Mouse (Mus musculus) midbrain, embryonic 14.5 days (tissue): ENCODE data around the gene Wnt10b. TPM values are rescaled to one million over a fixed set of nuclear protein-coding genes. Genes with fewer than 3 reads are reported as not detected.
A peak's percentile ranks its signal among the peaks of the same experiment; 100 is the strongest.

Experiments
- ATAC-seq: fragments of 200-750 bp; cut with Nextera tagmentation; 2 replicates; pipeline ENCODE4 v1.8.0; 2017; ENCODE audit warnings: moderate number of reproducible peaks, moderate library complexity; ENCODE audit not compliant: low FRiP score, low TSS enrichment
- DNase-seq: peaks from one replicate; pipeline ENCODE4 v3.0.0-alpha.2; 2015
- H3K27ac ChIP-seq: fragments of 300-500 bp; sonication (generic); replicated peaks from 2 replicates; pipeline ENCODE4 v1.5.1; 2014; ENCODE audit warnings: mild to moderate bottlenecking, low read depth, low read length, moderate library complexity
- H3K27me3 ChIP-seq: fragments of 300-500 bp; sonication (generic); 2 replicates; pipeline ENCODE4 v1.6.1; 2014; ENCODE audit warnings: low read length, control low read depth, mixed read lengths; ENCODE audit not compliant: control insufficient read depth, insufficient read depth
- H3K36me3 ChIP-seq: fragments of 300-500 bp; sonication (generic); 2 replicates; pipeline ENCODE4 v1.6.1; 2014; ENCODE audit warnings: low read length, control low read depth; ENCODE audit not compliant: control insufficient read depth, insufficient read depth
- H3K4me1 ChIP-seq: fragments of 300-500 bp; sonication (generic); 2 replicates; pipeline ENCODE4 v1.6.1; 2014; ENCODE audit warnings: mild to moderate bottlenecking, antibody characterized with exemption, low read length, control low read depth; ENCODE audit not compliant: control insufficient read depth, insufficient read depth
- H3K4me2 ChIP-seq: fragments of 300-500 bp; sonication (generic); 2 replicates; pipeline ENCODE4 v1.6.1; 2014; ENCODE audit warnings: mild to moderate bottlenecking, low read length, moderate library complexity
- H3K4me3 ChIP-seq: fragments of 300-500 bp; sonication (generic); replicated peaks from 2 replicates; pipeline ENCODE4 v1.5.1; 2014; ENCODE audit warnings: low read depth, low read length
- H3K9ac ChIP-seq: fragments of 300-500 bp; sonication (generic); replicated peaks from 2 replicates; pipeline ENCODE4 v1.6.1; 2014; ENCODE audit warnings: mild to moderate bottlenecking, low read length, moderate library complexity
- H3K9me3 ChIP-seq: fragments of 300-500 bp; sonication (generic); 2 replicates; pipeline ENCODE4 v1.6.1; 2016; ENCODE audit warnings: low read length, control low read depth, mixed read lengths; ENCODE audit not compliant: control insufficient read depth
- WGBS: fragments of 180-500 bp; shearing (Covaris S2); extraction: QIAGEN DNeasy Blood & Tissue Kit; methylation state at CpG from one replicate; pipeline ENCODE4 v1.1.7; 2014; 5-methylcytosine and 5-hydroxymethylcytosine counted together
- polyA plus RNA-seq: library from polyadenylated mRNA; unstranded; fragments of >200 nt; fragmentation: Nextera tagmentation; extraction: Ambion mirVana; gene quantifications from 2 replicates; pipeline ENCODE4 v1.2.1, GENCODE M21; 2014

Gene Wnt10b
- polyA plus RNA-seq, 1 experiment from 2014 or later, result not detected

DNA sequence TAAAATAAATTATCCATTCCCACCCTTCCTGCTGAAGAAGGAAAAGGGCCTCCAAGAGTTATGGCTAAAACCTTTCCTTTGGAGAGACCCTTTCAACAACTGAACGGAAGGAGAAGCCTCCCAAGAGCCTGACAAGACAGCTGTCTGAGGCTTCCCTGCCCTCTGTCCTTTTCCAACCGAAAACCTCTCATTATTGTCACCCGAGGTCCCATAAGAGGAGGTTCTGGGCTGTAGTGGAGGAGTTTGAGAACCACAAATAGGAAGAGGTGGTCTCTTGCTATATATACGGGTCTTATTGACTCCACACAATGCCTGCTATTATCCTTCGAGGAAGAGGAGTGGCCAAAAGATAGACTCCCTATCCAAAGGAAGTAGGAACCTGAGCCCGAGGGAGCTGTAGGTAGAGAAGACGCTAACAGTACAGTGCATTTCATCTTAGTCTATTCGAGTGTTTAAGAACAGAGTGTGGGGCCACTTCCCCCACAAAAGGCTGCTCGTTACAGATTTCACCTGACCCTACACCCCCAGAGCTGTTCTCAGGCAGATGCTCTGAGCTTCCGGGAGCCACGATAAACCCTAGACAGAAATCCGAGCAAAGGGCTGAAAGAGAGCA is 6.0 kb downstream of the Wnt10b start:
- Histone ChIP-seq H3K4me1 (peaks cover 18% of the 10 kb centered on the region), H3K9ac (0 out of 2 replicates have a peak overlapping the region, but pooled peaks have one; percentile 17), H3K27me3 (peaks cover 78% of the 10 kb centered on the region), H3K36me3 (no peaks in the 10 kb centered on the region), H3K4me2 (peak overlapping the region; percentile 41), H3K27ac (no peak overlapping the region), H3K4me3 (peak overlapping the region; percentile 24; the same call in 1 of the 2 replicates), H3K9me3 (no peaks in the 10 kb centered on the region)
- no peak for DNase-seq
- WGBS, result 8% methylated on average over 12 of the region's 12 CpGs
- no peak for ATAC-seq

- Histone ChIP-seq H3K9ac (no peak overlapping the region), H3K4me2 (no peak overlapping the region), H3K9me3 (no peaks in the 10 kb centered on the region), H3K27ac (no peak overlapping the region), H3K27me3 (peaks cover 48% of the 10 kb centered on the region), H3K36me3 (no peaks in the 10 kb centered on the region), H3K4me3 (no peak overlapping the region), H3K4me1 (peaks cover 12% of the 10 kb centered on the region; the same call in 1 of the 2 replicates)
- DNase-seq (no peak), ATAC-seq (no peak)
- 24% methylated on average over 5 of the region's 5 CpGs for WGBS
Observed at GRCm38 (mm10) chr15:98768259-98768658, 9.7 kb downstream of the Wnt10b start.

DNA sequence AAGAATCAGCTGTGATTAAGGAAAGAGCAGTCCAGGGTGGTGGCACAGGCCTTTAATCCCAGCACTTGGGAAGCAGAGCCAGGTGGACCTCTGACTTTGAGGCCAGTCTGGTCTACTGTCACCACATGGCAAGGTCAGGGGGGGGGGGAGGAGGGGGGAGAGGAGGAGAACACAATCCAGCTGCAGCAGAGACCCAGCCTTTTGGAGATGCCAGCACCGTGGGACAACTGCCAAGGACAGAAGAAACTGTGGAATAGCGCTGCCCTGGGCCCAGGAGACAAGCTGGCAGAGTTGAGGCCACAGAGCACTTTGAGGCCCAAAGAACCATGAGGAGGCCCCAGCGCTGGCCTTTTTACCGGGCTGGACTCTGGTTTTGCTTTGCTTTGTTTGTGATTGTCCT is 12.0 kb downstream of the Wnt10b start:
- no peak for DNase-seq
- Histone ChIP-seq H3K27me3 (peaks cover 24% of the 10 kb centered on the region), H3K36me3 (no peaks in the 10 kb centered on the region), H3K4me3 (no peak overlapping the region), H3K4me2 (no peak overlapping the region), H3K9me3 (no peaks in the 10 kb centered on the region), H3K27ac (no peak overlapping the region), H3K9ac (no peak overlapping the region), H3K4me1 (peaks cover 14% of the 10 kb centered on the region)
- WGBS, result 71% methylated on average over 4 of the region's 4 CpGs
- ATAC-seq, result no peak

GRCm38 (mm10) chr15:98762670-98763529 is 15.1 kb downstream of the Wnt10b start, which contains the start of gene Arf3:
Gene Arf3, minus strand, starts transcription at chr15:98763214.
- under 1% methylated on average over 76 of the region's 76 CpGs for WGBS
- peak; percentile 98 for DNase-seq
- Histone ChIP-seq H3K27me3 (peaks cover 6% of the 10 kb centered on the region; the same call in 1 of the 2 replicates), H3K36me3 (peaks cover 14% of the 10 kb centered on the region; the same call in 1 of the 2 replicates), H3K9me3 (no peaks in the 10 kb centered on the region), H3K4me1 (peaks cover 17% of the 10 kb centered on the region), H3K4me3 (peak within 1 kb of the TSS; percentile 99), H3K27ac (peak within 1 kb of the TSS; percentile 93), H3K4me2 (peak within 1 kb of the TSS; percentile 75), H3K9ac (peak within 1 kb of the TSS; percentile 94)
- peak; percentile 96 for ATAC-seq

- ATAC-seq, result peak; percentile 75
- H3K4me1 ChIP-seq, result peaks cover 17% of the 10 kb centered on the region
- H3K9me3 ChIP-seq, result no peaks in the 10 kb centered on the region
- peak overlapping the region; percentile 75 for H3K4me2 ChIP-seq
- DNase-seq, result peak; percentile 83
- H3K4me3 ChIP-seq, result peak overlapping the region; percentile 99
- WGBS, result 1% methylated on average over 22 of the region's 24 CpGs
- H3K27ac ChIP-seq, result peak overlapping the region; percentile 93
- peaks cover 14% of the 10 kb centered on the region; the same call in 1 of the 2 replicates for H3K36me3 ChIP-seq
- peak overlapping the region; percentile 94 for H3K9ac ChIP-seq
- H3K27me3 ChIP-seq, result peaks cover 6% of the 10 kb centered on the region; the same call in 1 of the 2 replicates
Observed at GRCm38 (mm10) chr15:98762201-98762621, 15.7 kb downstream of the Wnt10b start.

DNA sequence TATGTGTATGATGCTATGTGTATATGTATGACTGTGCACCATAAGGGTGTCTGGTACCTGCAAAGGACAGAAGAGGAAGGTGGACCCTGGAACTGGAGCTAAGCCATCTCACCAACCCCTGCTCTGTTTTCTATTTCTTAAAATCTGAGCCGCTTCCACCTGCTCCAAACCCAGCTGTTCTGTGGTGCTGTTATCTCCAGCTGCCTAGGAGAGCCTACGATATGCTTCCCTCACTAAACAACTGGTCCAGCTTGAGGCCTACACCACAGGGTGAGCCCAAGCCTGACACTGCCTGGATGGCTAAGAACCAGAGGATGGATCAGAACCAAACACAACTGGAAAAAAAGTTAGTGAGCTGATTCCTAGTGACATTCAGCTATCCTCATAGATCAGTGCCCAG is 23.8 kb downstream of the Wnt10b start:
- Histone ChIP-seq H3K4me1 (no peaks in the 10 kb centered on the region), H3K36me3 (peaks cover 6% of the 10 kb centered on the region; the same call in 1 of the 2 replicates), H3K9me3 (no peaks in the 10 kb centered on the region), H3K4me2 (no peak overlapping the region), H3K4me3 (no peak overlapping the region), H3K9ac (no peak overlapping the region), H3K27ac (no peak overlapping the region; the same call in 1 of the 2 replicates), H3K27me3 (no peaks in the 10 kb centered on the region)
- DNase-seq (no peak), ATAC-seq (no peak)
- WGBS, result 90% methylated on average over 2 of the region's 2 CpGs

GRCm38 (mm10) chr15:98753021-98753423 is 24.9 kb downstream of the Wnt10b start:
- Histone ChIP-seq H3K9me3 (no peaks in the 10 kb centered on the region), H3K27ac (no peak overlapping the region), H3K4me2 (no peak overlapping the region), H3K4me3 (no peak overlapping the region), H3K9ac (no peak overlapping the region), H3K36me3 (0 out of 2 replicates have a peak, but pooled peaks cover 3% of the 10 kb centered on the region), H3K4me1 (no peaks in the 10 kb centered on the region), H3K27me3 (no peaks in the 10 kb centered on the region)
- DNase-seq (no peak), ATAC-seq (no peak)
- WGBS, result 39% methylated on average over 8 of the region's 8 CpGs

GRCm38 (mm10) chr15:98749093-98749492 is 28.9 kb downstream of the Wnt10b start:
- Histone ChIP-seq H3K9me3 (no peaks in the 10 kb centered on the region), H3K4me3 (no peak overlapping the region), H3K4me2 (no peak overlapping the region), H3K4me1 (no peaks in the 10 kb centered on the region), H3K27me3 (no peaks in the 10 kb centered on the region), H3K36me3 (peaks cover 4% of the 10 kb centered on the region; the same call in 1 of the 2 replicates), H3K27ac (no peak overlapping the region), H3K9ac (no peak overlapping the region)
- WGBS, result 95% methylated on average over 2 of the region's 2 CpGs
- ATAC-seq, result no peak
- no peak for DNase-seq
